Mouse (Mus musculus): Measurements from ENCODE around the gene Fezf2. TPM values are rescaled to one million over a fixed set of nuclear protein-coding genes. Genes with fewer than 3 reads are reported as not detected.
A peak's percentile ranks its signal among the peaks of the same experiment; 100 is the strongest.

Gene Fezf2
- total RNA-seq (2015) (not detected in 2 replicates), total RNA-seq (2017) (not detected in 2 replicates)

GRCm38 (mm10) chr14:12348089-12348488, at the start of gene Fezf2:
Gene Fezf2, minus strand, starts transcription at chr14:12348189.
- ATAC-seq (replicated peaks; ENCODE audit: poor library complexity) = no peak

- ATAC-seq (replicated peaks; ENCODE audit: poor library complexity) = 0 out of 2 replicates have a peak, but pooled peaks have one; percentile 44
Measured at GRCm38 (mm10) chr14:12397561-12397960, 49.6 kb upstream of the Fezf2 start.

- ATAC-seq (replicated peaks; ENCODE audit: poor library complexity) = no peak
Measured at GRCm38 (mm10) chr14:12394318-12394717, 46.3 kb upstream of the Fezf2 start.

GRCm38 (mm10) chr14:12393271-12393861, 45.4 kb upstream of the Fezf2 start:
- no peak for ATAC-seq (replicated peaks; ENCODE audit: poor library complexity)

GRCm38 (mm10) chr14:12391167-12391566, 43.2 kb upstream of the Fezf2 start:
- ATAC-seq (replicated peaks; ENCODE audit: poor library complexity) = no peak

GRCm38 (mm10) chr14:12388806-12389436, 40.9 kb upstream of the Fezf2 start:
- ATAC-seq (replicated peaks; ENCODE audit: poor library complexity) = no peak

GRCm38 (mm10) chr14:12388192-12388795, 40.3 kb upstream of the Fezf2 start:
- ATAC-seq (replicated peaks; ENCODE audit: poor library complexity) = no peak

- ATAC-seq (replicated peaks; ENCODE audit: poor library complexity) = no peak
Measured at GRCm38 (mm10) chr14:12387176-12387575, 39.2 kb upstream of the Fezf2 start.

- no peak for ATAC-seq (replicated peaks; ENCODE audit: poor library complexity)
Measured at GRCm38 (mm10) chr14:12377883-12378282, 29.9 kb upstream of the Fezf2 start.

GRCm38 (mm10) chr14:12377289-12377688, 29.3 kb upstream of the Fezf2 start:
- no peak for ATAC-seq (replicated peaks; ENCODE audit: poor library complexity)

GRCm38 (mm10) chr14:12375451-12375850, 27.5 kb upstream of the Fezf2 start:
- no peak for ATAC-seq (replicated peaks; ENCODE audit: poor library complexity)

- ATAC-seq (replicated peaks; ENCODE audit: poor library complexity) = no peak
Measured at GRCm38 (mm10) chr14:12350271-12350916, 2.4 kb upstream of the Fezf2 start.

- no peak for ATAC-seq (replicated peaks; ENCODE audit: poor library complexity)
Measured at GRCm38 (mm10) chr14:12349334-12350090, 1.5 kb upstream of the Fezf2 start.

- ATAC-seq (replicated peaks; ENCODE audit: poor library complexity) = no peak
Measured at GRCm38 (mm10) chr14:12346865-12347600, 956 bp downstream of the Fezf2 start.

- no peak for ATAC-seq (replicated peaks; ENCODE audit: poor library complexity)
Measured at GRCm38 (mm10) chr14:12346011-12346864, 1.8 kb downstream of the Fezf2 start.

- ATAC-seq (replicated peaks; ENCODE audit: poor library complexity) = no peak
Measured at GRCm38 (mm10) chr14:12345241-12345921, 2.6 kb downstream of the Fezf2 start.

- ATAC-seq (replicated peaks; ENCODE audit: poor library complexity) = no peak
Measured at GRCm38 (mm10) chr14:12344746-12345240, 3.2 kb downstream of the Fezf2 start.

GRCm38 (mm10) chr14:12344061-12344745, 3.8 kb downstream of the Fezf2 start:
- no peak for ATAC-seq (replicated peaks; ENCODE audit: poor library complexity)

Data from megakaryocyte progenitor cell, adult 5-6 weeks (primary cell).